Mouse (Mus musculus) neural tube, embryonic 11.5 days (tissue): ENCODE results near the gene Plekhm3. TPM values are rescaled to one million over a fixed set of nuclear protein-coding genes. Genes with fewer than 3 reads are reported as not detected.

Experiments used
- ATAC-seq: fragments of 200-750 bp; cut with Nextera tagmentation; 2 replicates; pipeline ENCODE4 v1.8.0; 2017; ENCODE audit warnings: moderate number of reproducible peaks, mild to moderate bottlenecking, moderate TSS enrichment, moderate library complexity; ENCODE audit not compliant: insufficient read depth, low FRiP score, low TSS enrichment
- DNase-seq: peaks from one replicate; pipeline ENCODE4 v3.0.0-alpha.2; 2015; ENCODE audit warnings: low spot score
- H3K27ac ChIP-seq: fragments of 300-500 bp; sonication (generic); 2 replicates; pipeline ENCODE4 v1.5.1; 2014; ENCODE audit warnings: low read depth, mild to moderate bottlenecking, low read length
- H3K27me3 ChIP-seq: fragments of 300-500 bp; sonication (generic); 2 replicates; pipeline ENCODE4 v1.6.1; 2014; ENCODE audit warnings: mild to moderate bottlenecking, low read length, mixed read lengths; ENCODE audit not compliant: control insufficient read depth, insufficient read depth
- H3K36me3 ChIP-seq: fragments of 300-500 bp; sonication (generic); 2 replicates; pipeline ENCODE4 v1.6.1; 2014; ENCODE audit warnings: mild to moderate bottlenecking, low read length, moderate library complexity, mixed read lengths; ENCODE audit not compliant: control insufficient read depth, insufficient read depth
- H3K4me1 ChIP-seq: fragments of 300-500 bp; sonication (generic); 2 replicates; pipeline ENCODE4 v1.6.1; 2014; ENCODE audit warnings: low read length, mixed read lengths; ENCODE audit not compliant: control insufficient read depth, insufficient read depth
- H3K4me2 ChIP-seq: fragments of 300-500 bp; sonication (generic); 2 replicates; pipeline ENCODE4 v1.6.1; 2014; ENCODE audit warnings: low read depth, mild to moderate bottlenecking, moderate library complexity
- H3K4me3 ChIP-seq: fragments of 300-500 bp; sonication (generic); 2 replicates; pipeline ENCODE4 v1.5.1; 2014; ENCODE audit warnings: low read depth, low read length
- H3K9ac ChIP-seq: fragments of 300-500 bp; sonication (generic); 2 replicates; pipeline ENCODE4 v1.6.1; 2014; ENCODE audit warnings: mild to moderate bottlenecking, low read length
- H3K9me3 ChIP-seq: fragments of 300-500 bp; sonication (generic); 2 replicates; pipeline ENCODE4 v1.6.1; 2016; ENCODE audit warnings: low read length; ENCODE audit not compliant: control insufficient read depth
- WGBS: fragments of 180-500 bp; shearing (Covaris S2); extraction: QIAGEN DNeasy Blood & Tissue Kit; methylation state at CpG from one replicate; pipeline ENCODE4 v1.1.7; 2014; 5-methylcytosine and 5-hydroxymethylcytosine counted together
- polyA plus RNA-seq: library from polyadenylated mRNA; unstranded; fragments of >200 nt; fragmentation: Nextera tagmentation; extraction: Ambion mirVana; gene quantifications from 2 replicates; pipeline ENCODE4 v1.2.1, GENCODE M21; 2014

The Plekhm3 gene
- polyA plus RNA-seq, 1 experiment from 2014 or later: 8.4 TPM

GRCm38 (mm10) chr1:64853738-64854730 lies 102.6 kb downstream of the Plekhm3 start:
- H3K36me3 ChIP-seq: no peaks in the 10 kb centered on the region
- no peak overlapping the region; the same call in 1 of the 2 replicates for H3K9ac ChIP-seq
- peaks cover 6% of the 10 kb centered on the region; the same call in 1 of the 2 replicates for H3K4me1 ChIP-seq
- H3K4me2 ChIP-seq: no peak overlapping the region
- DNase-seq (peak; percentile 41), ATAC-seq (peak; percentile 83)
- H3K27ac ChIP-seq: 0 out of 2 replicates have a peak overlapping the region, but pooled peaks have one; percentile 3
- no peaks in the 10 kb centered on the region for H3K9me3 ChIP-seq
- WGBS: 46% methylated on average over 5 of the region's 5 CpGs
- no peaks in the 10 kb centered on the region for H3K27me3 ChIP-seq
- no peak overlapping the region for H3K4me3 ChIP-seq

GRCm38 (mm10) chr1:64853244-64853643 lies 103.4 kb downstream of the Plekhm3 start:
- no peak overlapping the region for H3K9ac ChIP-seq
- H3K27me3 ChIP-seq: no peaks in the 10 kb centered on the region
- peaks cover 6% of the 10 kb centered on the region; the same call in 1 of the 2 replicates for H3K4me1 ChIP-seq
- WGBS: 96% methylated on average over 2 of the region's 2 CpGs
- no peak overlapping the region for H3K4me3 ChIP-seq
- no peak overlapping the region for H3K4me2 ChIP-seq
- no peak for ATAC-seq
- H3K36me3 ChIP-seq: no peaks in the 10 kb centered on the region
- H3K9me3 ChIP-seq: no peaks in the 10 kb centered on the region
- H3K27ac ChIP-seq: no peak overlapping the region
- DNase-seq: no peak

- DNase-seq (no peak), ATAC-seq (no peak)
- Histone ChIP-seq H3K9ac (no peak overlapping the region), H3K9me3 (no peaks in the 10 kb centered on the region), H3K27me3 (no peaks in the 10 kb centered on the region), H3K4me1 (peaks cover 12% of the 10 kb centered on the region; the same call in 1 of the 2 replicates), H3K4me2 (no peak overlapping the region), H3K27ac (no peak overlapping the region), H3K4me3 (no peak overlapping the region), H3K36me3 (no peaks in the 10 kb centered on the region)
- 75% methylated on average over 2 of the region's 2 CpGs for WGBS
These were observed 104.4 kb downstream of the Plekhm3 start for GRCm38 (mm10) chr1:64852272-64852671.

- no peak overlapping the region for H3K27ac ChIP-seq
- peaks cover 12% of the 10 kb centered on the region; the same call in 1 of the 2 replicates for H3K4me1 ChIP-seq
- no peak overlapping the region for H3K4me3 ChIP-seq
- H3K36me3 ChIP-seq: no peaks in the 10 kb centered on the region
- no peaks in the 10 kb centered on the region for H3K9me3 ChIP-seq
- 88% methylated on average over 2 of the region's 2 CpGs for WGBS
- H3K9ac ChIP-seq: no peak overlapping the region
- DNase-seq: no peak
- H3K4me2 ChIP-seq: no peak overlapping the region
- no peaks in the 10 kb centered on the region for H3K27me3 ChIP-seq
- ATAC-seq: no peak
These were observed 106.3 kb downstream of the Plekhm3 start for GRCm38 (mm10) chr1:64850345-64850744.

- no peak for DNase-seq
- Histone ChIP-seq H3K9me3 (no peaks in the 10 kb centered on the region), H3K4me2 (no peak overlapping the region), H3K4me3 (no peak overlapping the region), H3K9ac (no peak overlapping the region), H3K27me3 (no peaks in the 10 kb centered on the region), H3K27ac (no peak overlapping the region), H3K36me3 (no peaks in the 10 kb centered on the region), H3K4me1 (peaks cover 11% of the 10 kb centered on the region; the same call in 1 of the 2 replicates)
- 50% methylated on average over 1 of the region's 1 CpGs for WGBS
- ATAC-seq: no peak
These were observed 107.6 kb downstream of the Plekhm3 start for GRCm38 (mm10) chr1:64848996-64849395.

GRCm38 (mm10) chr1:64848081-64848480 lies 108.5 kb downstream of the Plekhm3 start:
- DNase-seq (no peak), ATAC-seq (no peak)
- Histone ChIP-seq H3K27me3 (no peaks in the 10 kb centered on the region), H3K4me1 (0 out of 2 replicates have a peak, but pooled peaks cover 7% of the 10 kb centered on the region), H3K9ac (no peak overlapping the region), H3K4me3 (no peak overlapping the region), H3K4me2 (no peak overlapping the region), H3K27ac (no peak overlapping the region), H3K9me3 (no peaks in the 10 kb centered on the region), H3K36me3 (no peaks in the 10 kb centered on the region)
- WGBS: 58% methylated on average over 7 of the region's 7 CpGs

- Histone ChIP-seq H3K4me1 (0 out of 2 replicates have a peak, but pooled peaks cover 7% of the 10 kb centered on the region), H3K9ac (no peak overlapping the region), H3K4me3 (no peak overlapping the region), H3K27me3 (no peaks in the 10 kb centered on the region), H3K4me2 (no peak overlapping the region), H3K9me3 (no peaks in the 10 kb centered on the region), H3K27ac (no peak overlapping the region), H3K36me3 (no peaks in the 10 kb centered on the region)
- no peak for ATAC-seq
- no peak for DNase-seq
These were observed 109.1 kb downstream of the Plekhm3 start for GRCm38 (mm10) chr1:64847565-64847964.

GRCm38 (mm10) chr1:64844978-64845377 lies 111.6 kb downstream of the Plekhm3 start:
- Histone ChIP-seq H3K36me3 (no peaks in the 10 kb centered on the region), H3K4me2 (no peak overlapping the region), H3K9me3 (no peaks in the 10 kb centered on the region), H3K4me1 (0 out of 2 replicates have a peak, but pooled peaks cover 5% of the 10 kb centered on the region), H3K27ac (no peak overlapping the region), H3K9ac (no peak overlapping the region), H3K27me3 (no peaks in the 10 kb centered on the region), H3K4me3 (no peak overlapping the region)
- 60% methylated on average over 3 of the region's 3 CpGs for WGBS
- no peak for ATAC-seq
- DNase-seq: no peak
